Mouse (Mus musculus): Measurements from ENCODE around the gene Ripor1.

The Ripor1 gene

GRCm38 (mm10) chr8:105606189-105607023, 1.4 kb downstream of the Ripor1 start:
- in situ Hi-C loops (cut with MseI, MboI), result no loop called here

DNA sequence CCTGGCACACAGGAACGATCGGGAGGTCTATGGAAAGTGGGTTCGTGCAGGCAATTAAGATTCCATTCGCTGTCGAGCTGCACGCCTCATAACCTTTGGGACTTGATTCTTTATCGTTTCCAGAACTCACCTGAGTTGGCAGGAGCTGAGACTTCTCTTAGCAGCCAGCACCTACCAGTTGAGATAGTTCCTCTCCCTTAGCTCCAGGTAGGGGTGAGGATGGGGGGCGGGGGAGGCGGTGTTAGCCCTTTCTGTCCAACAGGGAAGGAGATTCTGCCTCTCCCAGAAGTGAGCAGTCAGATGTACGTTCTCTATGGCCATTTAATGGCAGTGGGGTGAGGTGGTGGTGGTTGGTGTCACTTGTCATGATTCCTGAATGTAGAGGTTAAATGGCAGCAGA, 2.0 kb downstream of the Ripor1 start:
- in situ Hi-C loops (cut with MseI, MboI), result no loop called here

DNA sequence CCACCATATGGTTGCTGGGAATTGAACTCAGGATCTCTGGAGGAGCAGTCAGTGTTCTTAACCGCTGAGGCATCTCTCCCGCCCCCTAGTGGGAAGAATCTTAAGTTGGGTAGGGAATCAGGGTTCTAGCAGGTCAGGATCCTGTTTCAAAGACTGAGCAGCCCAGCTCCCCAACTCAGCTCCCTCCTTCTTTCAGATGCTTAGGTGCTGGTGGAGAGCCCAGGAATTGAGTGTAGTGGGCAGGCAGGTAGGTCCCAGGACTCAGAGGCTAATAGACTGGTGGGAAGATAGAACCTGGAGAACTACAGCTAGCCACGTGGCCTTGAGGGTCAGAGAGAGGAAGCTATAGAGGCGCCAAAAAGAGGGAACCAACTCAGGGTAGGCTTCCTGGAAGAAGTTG, 2.6 kb downstream of the Ripor1 start:
- in situ Hi-C loops (cut with MseI, MboI), result no loop called here

- in situ Hi-C loops (cut with MseI, MboI), result no loop called here
Observed at GRCm38 (mm10) chr8:105609355-105609754, 4.3 kb downstream of the Ripor1 start.

DNA sequence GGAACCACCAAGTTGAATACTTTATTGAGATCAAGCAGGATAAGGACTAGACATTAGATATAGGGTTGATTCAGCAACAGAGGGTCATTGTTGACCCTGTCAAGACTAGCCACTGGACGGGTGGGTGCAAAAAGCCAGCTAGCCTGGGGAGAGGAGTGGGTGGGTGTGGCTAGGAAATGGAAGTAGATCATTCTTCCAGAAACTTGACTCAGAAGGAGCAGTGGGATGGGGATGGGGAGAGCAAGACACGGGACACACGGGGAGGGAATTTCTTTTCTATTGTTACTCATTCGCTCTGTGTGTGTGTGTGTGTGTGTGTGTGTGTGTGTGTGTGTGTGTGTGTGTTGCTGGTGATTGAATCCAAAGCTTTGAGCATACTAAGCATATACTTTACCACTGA, 4.7 kb downstream of the Ripor1 start:
- in situ Hi-C loops (cut with MseI, MboI), result no loop called here

DNA sequence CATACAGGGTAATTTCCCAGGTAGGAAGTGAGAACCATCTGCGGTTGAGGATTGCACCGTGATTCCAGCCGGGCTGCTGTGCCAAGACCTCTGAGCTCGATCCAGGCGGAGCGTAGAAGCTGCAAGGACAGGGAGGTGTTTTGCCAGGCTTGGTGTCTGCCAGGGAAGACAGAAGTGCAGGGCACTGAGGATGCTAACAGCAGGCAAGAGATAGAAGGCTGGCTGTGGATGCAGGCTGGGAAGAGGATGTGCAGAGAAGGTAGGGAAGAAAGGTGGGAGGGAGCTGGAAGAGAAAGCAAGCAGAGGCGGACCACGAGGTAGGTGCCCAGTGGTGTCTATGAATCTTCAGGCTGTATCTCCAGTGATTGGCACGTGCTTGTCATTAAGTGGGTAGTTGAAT, 6.8 kb downstream of the Ripor1 start:
- in situ Hi-C loops (cut with MseI, MboI), result no loop called here

DNA sequence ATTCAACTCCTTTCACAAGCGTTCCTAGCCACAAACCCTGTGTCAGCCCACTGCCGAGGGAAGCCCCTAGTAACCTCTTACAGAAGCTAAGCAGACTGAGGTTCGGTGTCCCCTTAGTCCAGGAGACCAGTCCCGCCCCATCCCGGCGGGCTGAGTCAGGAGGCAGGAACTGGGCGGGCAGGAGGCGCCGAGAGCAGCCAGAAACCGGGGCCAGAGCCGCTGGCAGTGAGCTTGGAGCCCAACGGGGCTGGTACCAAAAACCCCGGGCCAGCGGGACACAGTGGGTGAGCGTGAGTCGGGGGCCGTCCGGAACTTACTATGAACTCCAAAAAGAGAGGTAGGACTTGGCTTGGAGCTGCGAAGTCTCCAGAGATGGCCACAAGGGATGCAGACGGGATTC, 8.0 kb downstream of the Ripor1 start:
- in situ Hi-C loops (cut with MseI, MboI), result no loop called here

GRCm38 (mm10) chr8:105613830-105614511, 8.9 kb downstream of the Ripor1 start:
- in situ Hi-C loops (cut with MseI, MboI), result no loop called here

- in situ Hi-C loops (cut with MseI, MboI), result no loop called here
Observed at GRCm38 (mm10) chr8:105615942-105616341, 10.9 kb downstream of the Ripor1 start.

DNA sequence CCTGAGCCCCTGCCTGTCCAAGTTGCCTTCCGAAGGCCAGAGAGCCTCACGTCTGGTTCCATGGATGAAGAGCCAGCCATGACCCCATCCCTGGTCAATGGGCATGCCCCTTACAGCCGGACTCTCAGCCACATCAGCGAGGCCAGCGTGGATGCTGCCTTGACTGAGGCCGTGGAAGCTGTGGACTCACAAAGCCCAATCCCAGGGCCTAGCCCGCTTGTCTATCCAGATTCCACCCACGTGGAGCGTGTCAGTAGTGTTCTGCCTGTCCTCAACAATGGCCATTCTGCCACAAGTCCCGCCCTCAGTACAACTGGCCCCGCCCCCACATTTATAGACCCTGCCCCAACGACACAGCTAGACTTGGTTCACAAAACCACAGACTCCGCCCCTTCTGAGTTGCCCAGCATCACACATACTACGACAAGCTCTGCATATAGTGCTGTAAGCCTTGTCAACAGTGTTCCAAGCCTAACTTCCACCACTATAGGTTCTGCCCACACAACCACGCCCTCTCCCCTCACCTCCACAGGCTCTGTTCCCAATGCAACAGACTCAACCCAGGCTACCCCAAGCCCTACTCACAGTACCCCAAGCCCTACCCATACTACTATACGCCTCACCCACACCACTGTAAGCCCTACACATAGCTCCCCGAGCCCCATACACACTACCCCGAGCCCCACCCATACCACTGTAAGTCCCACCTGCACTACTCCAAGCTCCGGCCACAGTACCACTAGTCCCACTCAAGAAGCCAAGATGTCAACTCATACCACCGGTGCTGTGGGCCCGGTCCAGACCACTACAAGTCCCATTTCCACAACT, 12.6 kb downstream of the Ripor1 start:
- in situ Hi-C loops (cut with MseI, MboI), result no loop called here

DNA sequence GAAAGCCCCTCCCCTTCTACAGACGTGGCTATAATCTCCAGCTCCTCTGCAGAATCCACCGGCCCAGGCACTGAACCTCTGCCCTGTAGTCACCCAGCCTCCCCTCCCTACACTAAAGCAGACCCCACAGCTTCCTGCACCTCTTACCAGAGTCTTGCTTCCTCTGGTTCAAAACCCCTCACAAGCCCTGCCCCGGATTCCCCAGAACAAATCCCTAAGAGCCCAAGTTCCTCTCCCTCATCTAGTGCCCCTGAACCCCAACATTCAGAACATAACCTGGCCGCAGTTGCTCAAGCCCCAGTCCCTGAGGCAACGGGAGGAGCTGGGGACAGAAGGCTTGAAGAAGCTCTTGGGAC, 13.2 kb downstream of the Ripor1 start:
- in situ Hi-C loops (cut with MseI, MboI), result no loop called here

DNA sequence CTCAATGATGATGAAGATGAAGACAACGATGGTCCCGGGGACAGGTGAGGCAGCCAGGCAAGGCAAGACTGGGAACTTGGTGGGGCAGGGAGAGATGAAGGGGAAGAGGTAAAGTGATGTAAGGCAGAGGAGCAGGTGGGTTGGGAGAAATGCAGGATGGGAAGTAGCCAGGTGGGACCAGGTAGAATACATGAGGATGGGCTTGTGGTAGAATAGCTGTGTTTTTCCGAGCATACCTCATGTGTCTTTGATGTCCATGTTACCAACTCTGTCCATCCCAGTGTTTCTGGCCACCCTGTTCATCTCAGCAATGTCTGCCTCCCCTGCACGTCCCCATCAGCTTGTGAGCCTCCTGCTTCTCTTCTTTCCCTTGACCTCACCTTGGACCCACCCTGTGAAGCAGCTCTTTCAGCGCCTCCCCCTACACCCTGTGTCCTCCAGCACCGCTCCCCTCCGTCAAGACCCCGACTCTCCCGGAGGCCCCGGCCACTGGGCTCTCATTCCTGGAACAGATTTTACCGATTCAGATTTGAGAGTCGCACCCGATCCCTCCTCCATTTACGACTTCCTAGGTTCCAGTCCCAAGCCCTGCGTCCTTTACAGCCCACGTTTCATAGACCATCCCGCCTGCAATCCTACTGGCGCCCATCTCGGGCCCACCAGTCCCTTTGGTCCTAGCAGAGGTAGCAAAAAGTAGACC, 14.0 kb downstream of the Ripor1 start:
- in situ Hi-C loops (cut with MseI, MboI), result no loop called here

GRCm38 (mm10) chr8:105620211-105620610, 15.2 kb downstream of the Ripor1 start:
- in situ Hi-C loops (cut with MseI, MboI), result no loop called here

GRCm38 (mm10) chr8:105620946-105621720, 16.1 kb downstream of the Ripor1 start:
- in situ Hi-C loops (cut with MseI, MboI), result no loop called here

DNA sequence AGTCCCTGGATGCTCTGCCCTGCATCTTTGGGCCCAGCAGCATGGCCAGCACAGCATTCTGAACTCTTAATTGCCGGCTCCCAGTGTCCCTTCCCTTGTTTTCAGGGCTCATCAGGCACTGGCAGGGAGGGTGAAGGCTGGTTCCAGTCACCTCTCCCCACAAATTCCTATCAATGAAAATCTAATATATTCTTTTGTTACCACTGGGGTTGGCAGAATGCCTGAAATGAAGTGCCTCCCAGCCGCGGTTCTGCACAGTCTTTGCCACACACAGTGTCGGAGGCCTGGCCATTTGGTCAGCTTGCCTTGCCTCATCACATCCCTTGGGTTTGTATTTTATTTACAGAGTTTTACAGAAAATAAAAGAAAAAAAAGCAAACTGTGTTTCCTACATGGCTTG, 16.8 kb downstream of the Ripor1 start:
- in situ Hi-C loops (cut with MseI, MboI), result no loop called here

DNA sequence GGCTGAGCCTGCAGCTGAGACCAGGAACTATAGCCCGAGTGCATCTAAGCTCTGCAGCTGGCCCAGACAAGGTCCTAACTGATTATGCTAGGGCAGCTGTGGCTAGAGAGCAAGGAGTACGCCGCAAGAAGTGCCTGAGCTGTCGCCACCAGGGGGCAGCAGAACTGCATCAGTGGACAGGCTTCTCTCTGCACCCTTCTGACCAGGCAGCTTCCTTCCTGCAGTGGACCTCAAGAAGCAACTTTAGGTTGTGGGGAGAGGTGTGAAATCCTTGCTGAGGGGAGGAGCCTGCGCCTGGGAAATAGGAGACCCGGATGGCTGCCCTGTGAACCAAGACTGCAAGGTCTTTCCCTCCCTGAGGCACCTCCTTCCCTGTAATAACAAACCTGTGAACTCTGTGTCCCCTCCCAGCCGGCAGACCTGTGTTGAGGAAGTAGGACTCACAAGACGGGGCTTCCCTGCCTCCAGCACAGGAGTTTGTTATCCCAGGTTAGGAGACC, 17.4 kb downstream of the Ripor1 start:
- in situ Hi-C loops (cut with MseI, MboI), result no loop called here

DNA sequence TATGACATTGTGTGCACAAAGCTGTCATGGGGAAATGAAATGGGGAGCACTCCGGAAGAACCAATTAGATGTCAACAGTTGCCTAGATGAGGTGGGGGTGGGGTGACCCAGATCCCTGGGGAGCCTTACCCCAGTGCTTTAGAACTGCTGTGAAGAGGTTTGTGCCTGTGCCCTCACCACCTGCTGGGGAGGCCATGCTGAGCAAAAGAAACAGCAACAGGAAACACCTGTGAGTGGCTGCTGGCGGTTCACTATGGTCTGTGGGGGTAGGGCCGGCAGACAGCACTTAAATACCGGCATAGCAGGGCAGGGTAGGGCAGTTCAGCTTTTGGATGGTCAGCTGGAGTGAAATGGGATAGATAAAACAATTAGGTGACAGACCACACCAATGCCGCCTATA, 18.1 kb downstream of the Ripor1 start:
- in situ Hi-C loops (cut with MseI, MboI), result no loop called here

DNA sequence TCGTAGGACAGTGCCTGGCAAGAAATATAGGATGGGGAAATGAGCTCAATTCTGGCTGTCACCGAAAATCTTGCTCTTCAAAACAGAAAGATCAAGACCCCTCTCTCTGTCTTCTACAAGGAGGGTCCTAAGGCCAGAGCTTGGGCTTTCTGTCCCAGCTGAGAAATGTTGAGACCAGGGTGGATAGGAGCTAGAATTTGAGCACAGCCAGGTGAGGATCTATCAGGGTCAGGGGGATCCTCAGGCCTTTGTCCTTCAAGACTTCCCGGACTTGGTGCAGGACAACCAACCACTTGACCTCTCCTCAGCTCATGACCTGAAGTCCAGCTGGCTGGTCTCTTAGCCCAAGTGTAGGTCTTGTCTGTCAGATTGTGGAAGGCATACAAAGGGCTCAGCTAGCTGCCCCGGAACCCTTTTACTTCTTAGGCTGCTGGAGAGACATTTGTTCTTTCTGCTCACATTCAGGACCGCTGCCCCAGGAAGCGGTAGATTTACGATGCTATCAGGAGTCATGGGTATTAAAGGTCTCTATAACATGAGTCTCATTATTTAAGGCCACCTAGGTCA, 18.7 kb downstream of the Ripor1 start:
- in situ Hi-C loops (cut with MseI, MboI), result no loop called here

- in situ Hi-C loops (cut with MseI, MboI), result no loop called here
Observed at GRCm38 (mm10) chr8:105624401-105624800, 19.3 kb downstream of the Ripor1 start.

GRCm38 (mm10) chr8:105624831-105625230, 19.8 kb downstream of the Ripor1 start:
- in situ Hi-C loops (cut with MseI, MboI), result no loop called here

- in situ Hi-C loops (cut with MseI, MboI), result no loop called here
Observed at GRCm38 (mm10) chr8:105626086-105626485, 21.0 kb downstream of the Ripor1 start.

Measured in mouse trophoblast stem cell (cell line).